Comparison of ENCODE assay signal across 33 mouse cellular contexts in genomic region chr5:137524251-137524515, GRCm38 (mm10). TPM values are rescaled to one million over a fixed set of nuclear protein-coding genes. Genes with fewer than 3 reads are reported as not detected.
DNase-seq lines count a peak whose midpoint lies in the region; ATAC-seq and TF ChIP-seq lines count a peak whose summit lies in the region.
"Had no signal": no experiment of that assay in that cellular context is flagged by ENCODE, and none has a peak within 500 bp of the region (broad histone marks: within the 10 kb centered on the region; RNA-seq: fewer than 3 reads in every experiment).

No protein-coding gene starts in this region.

- no peak overlapping the region for H3K4me2 ChIP-seq in embryonic facial prominence, embryonic 13.5 days
- H3K4me2 ChIP-seq in limb, embryonic 15.5 days = no peak overlapping the region
- H3K4me2 ChIP-seq: embryonic facial prominence, embryonic 15.5 days; heart, embryonic 11.5 days; liver, embryonic 11.5 days; neural tube, embryonic 15.5 days had no signal

- no peak for ATAC-seq in embryonic facial prominence, embryonic 13.5 days (ENCODE audit: insufficient number of reproducible peaks, insufficient read depth, low FRiP score, low TSS enrichment, low read depth)
- ATAC-seq in limb, embryonic 15.5 days (ENCODE audit: insufficient number of reproducible peaks, low FRiP score, low TSS enrichment, low read depth) = no peak
- ATAC-seq: CD4-positive, CD25-positive, alpha-beta regulatory T cell, adult 4 months had no signal

- peaks cover 98% of the 10 kb centered on the region for H3K36me3 ChIP-seq in embryonic facial prominence, embryonic 13.5 days
- peaks cover 99% of the 10 kb centered on the region for H3K36me3 ChIP-seq in embryonic facial prominence, embryonic 10.5 days (replicated peaks)
- peaks cover 95% of the 10 kb centered on the region for H3K36me3 ChIP-seq in limb, embryonic 15.5 days
- peaks cover 100% of the 10 kb centered on the region for H3K36me3 ChIP-seq in limb, embryonic 10.5 days
- peaks cover 94% of the 10 kb centered on the region for H3K36me3 ChIP-seq in ES-E14 (ENCODE audit: control insufficient read depth, insufficient read depth, low read length, poor library complexity, severe bottlenecking)

- no peak overlapping the region for H3K4me3 ChIP-seq in embryonic facial prominence, embryonic 13.5 days
- H3K4me3 ChIP-seq in embryonic facial prominence, embryonic 10.5 days = no peak overlapping the region
- H3K4me3 ChIP-seq in gastrocnemius, adult 2 months = no peak overlapping the region
- no peak overlapping the region for H3K4me3 ChIP-seq in limb, embryonic 15.5 days
- no peak overlapping the region for H3K4me3 ChIP-seq in limb, embryonic 10.5 days
- no peak overlapping the region for H3K4me3 ChIP-seq in ES-E14 (ENCODE audit: insufficient read depth in 1 of 2, low read depth in 1 of 2, low read length in 2 of 2, poor library complexity in 1 of 2, severe bottlenecking in 1 of 2)
- H3K4me3 ChIP-seq: embryonic facial prominence, embryonic 15.5 days; neural tube, embryonic 15.5 days had no signal

- in situ Hi-C loops in ES-E14 (cut with MboI; ENCODE audit: low sequenced_read_pairs in 2 of 2, unreplicated experiment in 2 of 2) = no loop called here

- intact Hi-C loops in gastrocnemius, adult 2 months (cut with DNase I) = no loop called here
- intact Hi-C loops in gastrocnemius, postnatal 14 days (cut with DNase I; ENCODE audit: low total_unique reads) = loop anchor here (10.0 kb wide), 1 partner anchor 111 kb away; no protein-coding TSS in a partner anchor

- H3K4me1 ChIP-seq in embryonic facial prominence, embryonic 13.5 days = peaks cover 7% of the 10 kb centered on the region; the same call in 1 of the 2 replicates
- peaks cover 30% of the 10 kb centered on the region for H3K4me1 ChIP-seq in embryonic facial prominence, embryonic 10.5 days
- H3K4me1 ChIP-seq in limb, embryonic 15.5 days = peaks cover 32% of the 10 kb centered on the region
- H3K4me1 ChIP-seq in limb, embryonic 10.5 days = peaks cover 16% of the 10 kb centered on the region
- peaks cover 4 to 56% of the 10 kb centered on the region in 2 experiments; a peak in 3 of 4 replicates for H3K4me1 ChIP-seq in ES-E14 (ENCODE audit: control insufficient read depth in 2 of 2, insufficient read depth in 2 of 2, low read length in 2 of 2, poor library complexity in 1 of 2)

- TF ChIP-seq CTCF in gastrocnemius, adult 2 months (IDR thresholded peaks at IDR 0.05) = no peak

- no peaks in the 10 kb centered on the region for H3K9me3 ChIP-seq in embryonic facial prominence, embryonic 13.5 days
- H3K9me3 ChIP-seq in embryonic facial prominence, embryonic 10.5 days = no peaks in the 10 kb centered on the region
- no peaks in the 10 kb centered on the region for H3K9me3 ChIP-seq in limb, embryonic 15.5 days
- H3K9me3 ChIP-seq in limb, embryonic 10.5 days (replicated peaks) = no peaks in the 10 kb centered on the region
- no peaks in the 10 kb centered on the region for H3K9me3 ChIP-seq in ES-E14 (ENCODE audit: control insufficient read depth, insufficient read depth, low read depth, low read length)
- H3K9me3 ChIP-seq: embryonic facial prominence, embryonic 15.5 days; neural tube, embryonic 15.5 days had no signal

- no peaks in the 10 kb centered on the region for H3K27me3 ChIP-seq in embryonic facial prominence, embryonic 13.5 days
- H3K27me3 ChIP-seq in embryonic facial prominence, embryonic 10.5 days (replicated peaks; ENCODE audit: low read depth, poor library complexity, severe bottlenecking) = no peaks in the 10 kb centered on the region
- H3K27me3 ChIP-seq in limb, embryonic 15.5 days = no peaks in the 10 kb centered on the region
- H3K27me3 ChIP-seq in limb, embryonic 10.5 days (ENCODE audit: low read depth, poor library complexity, severe bottlenecking) = no peaks in the 10 kb centered on the region
- H3K27me3 ChIP-seq: embryonic facial prominence, embryonic 15.5 days; neural tube, embryonic 15.5 days had no signal

- 86% methylated on average over 8 of the region's 8 CpGs for WGBS in embryonic facial prominence, embryonic 13.5 days
- 87% methylated on average over 8 of the region's 8 CpGs for WGBS in embryonic facial prominence, embryonic 10.5 days
- WGBS in limb, embryonic 15.5 days = 81% methylated on average over 8 of the region's 8 CpGs
- 90% methylated on average over 8 of the region's 8 CpGs for WGBS in limb, embryonic 10.5 days

- H3K9ac ChIP-seq in embryonic facial prominence, embryonic 13.5 days = no peak overlapping the region
- H3K9ac ChIP-seq in limb, embryonic 15.5 days = no peak overlapping the region
- peak overlapping the region; percentile 27; the same call in 1 of the 2 replicates for H3K9ac ChIP-seq in ES-E14 (ENCODE audit: insufficient read depth, low read depth, low read length, poor library complexity, severe bottlenecking)
- H3K9ac ChIP-seq: embryonic facial prominence, embryonic 15.5 days; neural tube, embryonic 15.5 days had no signal

- 0 out of 2 replicates have a peak overlapping the region, but pooled peaks have one; percentile 12 for H3K27ac ChIP-seq in embryonic facial prominence, embryonic 13.5 days
- H3K27ac ChIP-seq in embryonic facial prominence, embryonic 10.5 days (replicated peaks) = no peak overlapping the region
- H3K27ac ChIP-seq in gastrocnemius, adult 2 months = no peak overlapping the region
- peak overlapping the region; percentile 48; the same call in 1 of the 2 replicates for H3K27ac ChIP-seq in limb, embryonic 15.5 days
- no peak overlapping the region for H3K27ac ChIP-seq in limb, embryonic 10.5 days
- H3K27ac ChIP-seq in ES-E14 (ENCODE audit: insufficient read depth, low read depth, low read length, poor library complexity, severe bottlenecking) = no peak overlapping the region
- H3K27ac ChIP-seq: kidney, postnatal 0 days; stomach, postnatal 0 days had no signal

- DNase-seq in embryonic facial prominence, embryonic 10.5 days (ENCODE audit: low spot score) = no peak
- DNase-seq in gastrocnemius, adult 2 months = peak; percentile 34
- DNase-seq in gastrocnemius, postnatal 14 days = no peak
- no peak for DNase-seq in limb, embryonic 10.5 days (ENCODE audit: low spot score)
- DNase-seq in ES-E14 (ENCODE audit: low read depth, low spot score) = no peak
- DNase-seq in lung, postnatal 25 days (ENCODE audit: low spot score) = no peak
- DNase-seq: adrenal gland, adult 2 months; cerebellum, adult 11 months; cerebellum, postnatal 36 days; embryo, embryonic 11 days; kidney, adult 2 months; lung, adult 18-20 months; lung, postnatal 10 days; midbrain, embryonic 14.5 days; right cerebral cortex, postnatal 14 days had no signal

TF ChIP-seq in ES-E14, 5 proteins besides CTCF, POLR2A, EP300 and RAD21 (continues in another document):
- no peak for TF ChIP-seq HCFC1 (IDR thresholded peaks at IDR 0.05; ENCODE audit: borderline replicate concordance, insufficient read depth, low read length)
- TF ChIP-seq ZC3H11A (IDR thresholded peaks at IDR 0.05; ENCODE audit: borderline replicate concordance, low read depth, low read length) = no peak
- TF ChIP-seq MAFK (IDR thresholded peaks at IDR 0.05; ENCODE audit: insufficient read depth, low read depth, low read length) = no peak

RNA-seq across cellular contexts. Expression of gene Gigyf1, which starts 5.8 kb away (rescaled TPM):
- 16.3 and 17.1 TPM in 2 replicates for polyA plus RNA-seq in embryonic facial prominence, embryonic 13.5 days (2015; fragmentation: Nextera tagmentation; extraction: Ambion mirVana)
- 15.2 and 15.3 TPM in 2 replicates for polyA plus RNA-seq in embryonic facial prominence, embryonic 10.5 days (2016; fragmentation: Nextera tagmentation; extraction: Ambion mirVana)
- 10 to 100 TPM; 20.9 to 24.7 TPM for total RNA-seq in gastrocnemius, adult 2 months (2021)
- 10 to 100 TPM; 13.4 to 18.5 TPM for total RNA-seq in gastrocnemius, postnatal 14 days (2021)
- 10.3 and 12.0 TPM in 2 replicates for polyA plus RNA-seq in limb, embryonic 15.5 days (2015; fragmentation: Nextera tagmentation; extraction: Ambion mirVana)
- polyA plus RNA-seq in limb, embryonic 10.5 days (2016; fragmentation: Nextera tagmentation; extraction: Ambion mirVana) = 13.5 and 14.6 TPM in 2 replicates
- 24.7 and 40.3 TPM in 2 replicates for total RNA-seq in ES-E14 (2012; rRNA removed)

RNA-seq across cellular contexts. Expression of gene Epo, which starts 8.9 kb away (rescaled TPM):
- not detected in 2 replicates for polyA plus RNA-seq in embryonic facial prominence, embryonic 13.5 days (2015; fragmentation: Nextera tagmentation; extraction: Ambion mirVana)
- 2.1 and 2.3 TPM in 2 replicates for polyA plus RNA-seq in embryonic facial prominence, embryonic 10.5 days (2016; fragmentation: Nextera tagmentation; extraction: Ambion mirVana)
- not detected for total RNA-seq in gastrocnemius, adult 2 months (2021)
- total RNA-seq in gastrocnemius, postnatal 14 days (2021) = not detected
- 0.26 TPM in 1 of 2 replicates, not detected in the other for polyA plus RNA-seq in limb, embryonic 15.5 days (2015; fragmentation: Nextera tagmentation; extraction: Ambion mirVana)
- 1.5 and 2.4 TPM in 2 replicates for polyA plus RNA-seq in limb, embryonic 10.5 days (2016; fragmentation: Nextera tagmentation; extraction: Ambion mirVana)
- 0.36 and 0.48 TPM in 2 replicates for total RNA-seq in ES-E14 (2012; rRNA removed)
- total RNA-seq: adrenal gland, adult 2 months; adrenal gland, postnatal 4 days; gastrocnemius, postnatal 4 days; hematopoietic stem cell, adult 5-6 weeks; layer of hippocampus, postnatal 14 days; megakaryocyte progenitor cell, adult 5-6 weeks; MEL had no signal
- polyA plus RNA-seq: adrenal gland, adult 2 months; CD4-positive, CD25-positive, alpha-beta regulatory T cell, adult 4 months; embryonic facial prominence, embryonic 15.5 days; heart, embryonic 11.5 days; heart, postnatal 0 days; kidney, adult 2 months; kidney, postnatal 0 days; midbrain, embryonic 14.5 days; neural tube, embryonic 15.5 days; stomach, postnatal 0 days; thymus, postnatal 0 days had no signal

RNA-seq across cellular contexts. Expression of gene Gnb2, which starts 9.1 kb away (rescaled TPM):
- 360 and 396 TPM in 2 replicates for polyA plus RNA-seq in embryonic facial prominence, embryonic 13.5 days (2015; fragmentation: Nextera tagmentation; extraction: Ambion mirVana)
- 276 and 281 TPM in 2 replicates for polyA plus RNA-seq in embryonic facial prominence, embryonic 10.5 days (2016; fragmentation: Nextera tagmentation; extraction: Ambion mirVana)
- total RNA-seq in gastrocnemius, adult 2 months (2021) = 100 to 1,000 TPM; 118 to 148 TPM
- 100 to 1,000 TPM; 194 to 231 TPM for total RNA-seq in gastrocnemius, postnatal 14 days (2021)
- 350 and 394 TPM in 2 replicates for polyA plus RNA-seq in limb, embryonic 15.5 days (2015; fragmentation: Nextera tagmentation; extraction: Ambion mirVana)
- polyA plus RNA-seq in limb, embryonic 10.5 days (2016; fragmentation: Nextera tagmentation; extraction: Ambion mirVana) = 257 and 295 TPM in 2 replicates
- 259 and 297 TPM in 2 replicates for total RNA-seq in ES-E14 (2012; rRNA removed)

RNA-seq across cellular contexts. Expression of gene Pop7, which starts 21.9 kb away (rescaled TPM):
- 48.0 and 56.2 TPM in 2 replicates for polyA plus RNA-seq in embryonic facial prominence, embryonic 13.5 days (2015; fragmentation: Nextera tagmentation; extraction: Ambion mirVana)
- polyA plus RNA-seq in embryonic facial prominence, embryonic 10.5 days (2016; fragmentation: Nextera tagmentation; extraction: Ambion mirVana) = 55.3 and 59.9 TPM in 2 replicates
- 10 to 100 TPM; 11.3 to 11.4 TPM for total RNA-seq in gastrocnemius, adult 2 months (2021)
- total RNA-seq in gastrocnemius, postnatal 14 days (2021) = 10 to 100 TPM; 15.9 to 16.1 TPM
- polyA plus RNA-seq in limb, embryonic 15.5 days (2015; fragmentation: Nextera tagmentation; extraction: Ambion mirVana) = 46.5 and 46.7 TPM in 2 replicates
- polyA plus RNA-seq in limb, embryonic 10.5 days (2016; fragmentation: Nextera tagmentation; extraction: Ambion mirVana) = 53.2 and 63.4 TPM in 2 replicates
- total RNA-seq in ES-E14 (2012; rRNA removed) = 35.7 and 41.7 TPM in 2 replicates

RNA-seq across cellular contexts. Expression of gene Actl6b, which starts 29.1 kb away (rescaled TPM):
- polyA plus RNA-seq in embryonic facial prominence, embryonic 13.5 days (2015; fragmentation: Nextera tagmentation; extraction: Ambion mirVana) = 2.8 and 4.5 TPM in 2 replicates
- 4.5 and 5.4 TPM in 2 replicates for polyA plus RNA-seq in embryonic facial prominence, embryonic 10.5 days (2016; fragmentation: Nextera tagmentation; extraction: Ambion mirVana)
- not detected for total RNA-seq in gastrocnemius, adult 2 months (2021)
- not detected for total RNA-seq in gastrocnemius, postnatal 14 days (2021)
- 0.35 and 0.36 TPM in 2 replicates for polyA plus RNA-seq in limb, embryonic 15.5 days (2015; fragmentation: Nextera tagmentation; extraction: Ambion mirVana)
- polyA plus RNA-seq in limb, embryonic 10.5 days (2016; fragmentation: Nextera tagmentation; extraction: Ambion mirVana) = not detected in 2 replicates
- total RNA-seq in ES-E14 (2012; rRNA removed) = not detected in 2 replicates
- total RNA-seq: gastrocnemius, postnatal 4 days; hematopoietic stem cell, adult 5-6 weeks; megakaryocyte progenitor cell, adult 5-6 weeks had no signal
- polyA plus RNA-seq: CD4-positive, CD25-positive, alpha-beta regulatory T cell, adult 4 months; heart, postnatal 0 days; kidney, postnatal 0 days; limb, embryonic 11.5 days had no signal

Comparison
In these comparisons a context has a peak if more than half of its experiments do, and no peak if none do; other contexts are left out.
1. H3K27ac ChIP-seq: peak in embryonic facial prominence, embryonic 13.5 days (single experiment) and limb, embryonic 15.5 days (single experiment); none in embryonic facial prominence, embryonic 10.5 days (single experiment), gastrocnemius, adult 2 months (single experiment), limb, embryonic 10.5 days (single experiment) and ES-E14 (single experiment).